ENCODE assay signal across 8 mouse cellular contexts in the genomic region with DNA sequence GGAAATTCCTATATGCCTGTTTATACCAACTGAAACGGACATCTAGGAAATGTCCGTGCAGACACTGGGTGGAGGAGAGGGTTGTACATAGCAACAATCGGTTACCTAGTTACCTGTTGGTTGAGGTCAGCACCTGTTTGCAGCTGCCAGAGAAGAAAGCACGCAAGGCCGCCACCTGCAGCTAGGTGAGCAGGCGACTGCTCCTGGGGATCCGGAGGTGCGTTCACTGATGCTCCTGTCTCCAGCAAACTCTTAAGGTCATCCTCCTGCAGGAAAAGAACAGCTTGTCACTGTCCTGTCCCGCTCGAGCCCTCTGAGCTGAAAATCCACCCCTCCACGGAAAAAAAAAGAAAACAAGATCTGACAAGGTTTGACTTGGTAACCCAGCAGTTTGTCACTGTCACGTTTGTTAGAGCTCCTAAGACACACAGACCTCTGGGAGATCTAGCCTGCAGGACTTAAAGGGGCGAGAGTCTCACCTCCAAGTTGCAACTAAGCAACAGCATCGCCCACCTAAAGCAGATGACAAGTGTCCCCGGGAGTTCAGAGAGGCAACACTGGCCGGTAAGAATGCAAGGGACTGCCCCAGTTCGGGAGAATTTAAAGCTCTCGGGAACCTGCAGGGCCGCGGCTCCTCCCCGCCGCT. TPM values are rescaled to one million over a fixed set of nuclear protein-coding genes. Genes with fewer than 3 reads are reported as not detected.
DNase-seq lines count a peak whose midpoint lies in the region; ATAC-seq and TF ChIP-seq lines count a peak whose summit lies in the region.

A gene (plus strand): TSS at position 166 of the 646 bp plus-strand sequence.

- no peak for TF ChIP-seq POLR2A in kidney, adult 2 months (IDR thresholded peaks at IDR 0.05; ENCODE audit: low read depth, low read length)

- H3K4me3 ChIP-seq in forebrain, embryonic 10.5 days, result peak within 1 kb of the TSS; percentile 63
- H3K4me3 ChIP-seq in kidney, adult 2 months (ENCODE audit: insufficient read depth, low read depth, low read length), result peak within 1 kb of the TSS; percentile 78
- peak within 1 kb of the TSS; percentile 51 for H3K4me3 ChIP-seq in lung, embryonic 14.5 days (ENCODE audit: low read depth, low read length)

- WGBS in forebrain, embryonic 10.5 days, result 5% methylated on average over 22 of the region's 22 CpGs
- WGBS in kidney, adult 2 months, result 5% methylated on average over 22 of the region's 22 CpGs
- WGBS in lung, embryonic 14.5 days, result 2% methylated on average over 22 of the region's 22 CpGs

- peak; percentile 94 for DNase-seq in heart, adult 11 months
- DNase-seq in heart, postnatal 4 days, result no peak
- peak; percentile 66 for DNase-seq in ES-CJ7 (ENCODE audit: low read depth, low spot score)
- peak; percentile 24 for DNase-seq in forebrain, embryonic 10.5 days (ENCODE audit: extremely low spot score, low spot score)
- peak; percentile 56 for DNase-seq in kidney, adult 2 months
- peak; percentile 42 for DNase-seq in lung, embryonic 14.5 days
- DNase-seq in splenic B cell, adult 2 months (ENCODE audit: low read depth, low spot score), result peak; percentile 37
- DNase-seq in gastrocnemius, postnatal 25 days, result no peak

- H3K4me2 ChIP-seq in lung, embryonic 14.5 days, result peak within 1 kb of the TSS; percentile 91

- TF ChIP-seq CTCF in kidney, adult 2 months (conservative IDR thresholded peaks at IDR 0.05; ENCODE audit: insufficient read depth, insufficient read length, low read depth, low read length), result no peak
- TF ChIP-seq CTCF in lung, embryonic 14.5 days (IDR thresholded peaks at IDR 0.05; ENCODE audit: low read depth), result no peak

- H3K9me3 ChIP-seq in forebrain, embryonic 10.5 days, result no peaks in the 10 kb centered on the region
- no peaks in the 10 kb centered on the region for H3K9me3 ChIP-seq in lung, embryonic 14.5 days (ENCODE audit: low read depth, low read length)

- peak; percentile 1; the same call in 1 of the 2 replicates for ATAC-seq in lung, embryonic 14.5 days (ENCODE audit: insufficient read depth)

- peak within 1 kb of the TSS; percentile 78 for H3K9ac ChIP-seq in lung, embryonic 14.5 days

- no peaks in the 10 kb centered on the region for H3K27me3 ChIP-seq in forebrain, embryonic 10.5 days (ENCODE audit: poor library complexity, severe bottlenecking)
- H3K27me3 ChIP-seq in kidney, adult 2 months (replicated peaks; ENCODE audit: control insufficient read depth, insufficient read depth, low read length), result no peaks in the 10 kb centered on the region
- no peaks in the 10 kb centered on the region for H3K27me3 ChIP-seq in lung, embryonic 14.5 days (ENCODE audit: insufficient read depth, low read length)
- no peaks in the 10 kb centered on the region for H3K27me3 ChIP-seq in splenic B cell, adult 2 months (ENCODE audit: control insufficient read depth, insufficient read depth, low read length, poor library complexity, severe bottlenecking)

- peak within 1 kb of the TSS; percentile 98 for H3K27ac ChIP-seq in forebrain, embryonic 10.5 days
- peak within 1 kb of the TSS; percentile 95 for H3K27ac ChIP-seq in kidney, adult 2 months (ENCODE audit: insufficient read depth, low read depth, low read length)
- H3K27ac ChIP-seq in lung, embryonic 14.5 days (ENCODE audit: low read depth), result peak within 1 kb of the TSS; percentile 98

- H3K4me1 ChIP-seq in forebrain, embryonic 10.5 days, result peaks cover 26% of the 10 kb centered on the region
- peaks cover 7% of the 10 kb centered on the region; the same call in 1 of the 2 replicates for H3K4me1 ChIP-seq in kidney, adult 2 months (ENCODE audit: control insufficient read depth, insufficient read depth, low read length)
- H3K4me1 ChIP-seq in lung, embryonic 14.5 days (ENCODE audit: insufficient read depth), result peaks cover 4% of the 10 kb centered on the region; the same call in 1 of the 2 replicates

- peaks cover 33% of the 10 kb centered on the region for H3K36me3 ChIP-seq in forebrain, embryonic 10.5 days (replicated peaks)
- peaks cover 5% of the 10 kb centered on the region; the same call in 1 of the 2 replicates for H3K36me3 ChIP-seq in kidney, adult 2 months (ENCODE audit: control insufficient read depth, insufficient read depth, low read length)
- peaks cover 28% of the 10 kb centered on the region for H3K36me3 ChIP-seq in lung, embryonic 14.5 days (ENCODE audit: insufficient read depth)
- H3K36me3 ChIP-seq in splenic B cell, adult 2 months (ENCODE audit: control insufficient read depth, insufficient read depth, low read length, poor library complexity, severe bottlenecking), result peaks cover 7% of the 10 kb centered on the region; the same call in 1 of the 2 replicates

RNA-seq across cellular contexts. Expression of the gene that starts here (rescaled TPM):
- under 1 TPM; 0.36 to 0.76 TPM for total RNA-seq in heart, postnatal 4 days (2021)
- 0.17 and 0.42 TPM in 2 replicates for polyA plus RNA-seq in forebrain, embryonic 10.5 days (2016; fragmentation: Nextera tagmentation; extraction: Ambion mirVana)
- 0.17 and 0.18 TPM in 2 replicates for polyA plus RNA-seq in kidney, adult 2 months (2012; rRNA removed)
- 0.32 and 0.86 TPM in 2 replicates for polyA plus RNA-seq in lung, embryonic 14.5 days (2014; fragmentation: Nextera tagmentation; extraction: Ambion mirVana)
- total RNA-seq in gastrocnemius, postnatal 25 days (2021), result 1 to 10 TPM; 1.6 to 1.7 TPM

Comparison
In these comparisons a context has a peak if more than half of its experiments do, and no peak if none do; other contexts are left out.
1. DNase-seq: peak in heart, adult 11 months (single experiment), ES-CJ7 (single experiment) and splenic B cell, adult 2 months (single experiment); none in heart, postnatal 4 days (single experiment) and gastrocnemius, postnatal 25 days (single experiment).
2. Peak in DNase-seq, H3K4me3 ChIP-seq and H3K27ac ChIP-seq in forebrain, embryonic 10.5 days; RNA of the gene not detected or under 1 TPM.
3. Peak in DNase-seq, H3K4me3 ChIP-seq and H3K27ac ChIP-seq in kidney, adult 2 months; RNA of the gene not detected or under 1 TPM.
4. Peak in DNase-seq, ATAC-seq, H3K4me3 ChIP-seq, H3K27ac ChIP-seq, H3K9ac ChIP-seq and H3K4me2 ChIP-seq in lung, embryonic 14.5 days; RNA of the gene not detected or under 1 TPM.
5. Peak in every context shown above with its lines, with median percentiles within 50 percentile points of each other: H3K27ac ChIP-seq and H3K4me3 ChIP-seq.